Mouse (Mus musculus) hindlimb bud, embryonic 11.5 days (tissue): ENCODE measurements around the gene Lrrc72.
"Not testable (repeated sequence)": the region's sequence is repeated elsewhere in the genome, so short reads cannot be mapped to it uniquely, and the experiment has no call there.

Experiments
- DNase-seq: peaks from one replicate; pipeline ENCODE4 v3.0.0-alpha.2; 2012; ENCODE audit warnings: low read depth, low spot score; ENCODE audit errors: extremely low spot score

The Lrrc72 gene

DNA sequence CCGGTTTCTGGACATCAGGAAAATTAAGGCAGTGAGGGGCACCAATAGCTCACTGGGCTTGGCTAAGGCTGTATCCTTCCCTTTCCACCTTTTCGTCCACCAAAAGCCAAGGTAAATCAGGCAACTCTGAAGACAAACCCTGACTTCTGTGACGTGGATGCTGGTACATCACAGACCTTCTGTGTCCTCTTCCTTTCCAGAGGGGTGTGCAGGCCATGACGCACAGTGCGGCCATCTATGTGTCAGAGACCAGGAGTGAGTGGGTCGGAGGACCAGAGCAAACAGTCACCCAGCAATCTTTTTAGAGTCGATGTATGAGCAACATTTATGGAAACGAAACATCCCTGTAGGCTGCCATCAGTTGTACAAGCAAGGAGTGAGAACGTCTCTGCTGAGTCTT is at the start of gene Lrrc72:
Gene Lrrc72 (minus strand): TSS at position 101 of the 400 bp plus-strand sequence.
- DNase-seq = no peak

DNA sequence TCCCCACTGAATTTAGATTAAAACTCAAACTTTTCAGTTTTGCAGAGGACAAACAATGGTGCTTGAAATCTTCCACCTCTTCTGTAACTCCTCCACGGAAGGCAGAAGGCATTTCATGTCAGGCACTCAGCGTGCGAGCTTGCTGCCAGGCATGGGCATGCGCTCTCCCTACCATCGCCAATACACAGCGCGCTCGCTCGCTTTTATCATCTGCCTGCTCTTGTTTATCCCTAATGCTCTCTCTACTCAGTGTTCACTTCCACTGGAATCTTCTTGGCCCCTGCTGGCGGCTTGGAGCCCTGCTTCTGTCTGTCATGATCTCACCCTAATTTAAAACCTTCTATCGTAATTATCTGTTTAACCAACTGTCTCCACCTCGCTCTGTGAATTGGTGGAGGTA is 49.1 kb upstream of the Lrrc72 start:
- no peak for DNase-seq

DNA sequence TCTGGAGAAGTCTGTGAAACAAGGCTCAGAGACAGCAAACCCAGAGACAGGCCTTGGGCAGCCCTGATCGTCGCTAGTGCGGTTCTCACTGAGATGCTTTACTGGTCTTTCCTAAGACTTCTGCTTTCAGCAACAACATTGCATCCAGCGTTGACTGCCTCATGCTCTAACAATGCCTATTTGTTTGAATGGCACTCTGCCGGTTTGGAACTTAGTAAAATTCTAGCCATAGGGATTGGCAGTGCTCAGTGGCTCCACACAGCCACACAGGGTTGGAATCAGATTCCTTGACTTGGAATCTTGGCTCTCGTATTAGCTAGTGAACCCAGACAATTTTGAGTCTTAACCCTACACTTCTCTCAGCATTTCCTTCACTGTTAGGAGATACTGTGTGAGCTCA is 38.1 kb upstream of the Lrrc72 start:
- no peak for DNase-seq

DNA sequence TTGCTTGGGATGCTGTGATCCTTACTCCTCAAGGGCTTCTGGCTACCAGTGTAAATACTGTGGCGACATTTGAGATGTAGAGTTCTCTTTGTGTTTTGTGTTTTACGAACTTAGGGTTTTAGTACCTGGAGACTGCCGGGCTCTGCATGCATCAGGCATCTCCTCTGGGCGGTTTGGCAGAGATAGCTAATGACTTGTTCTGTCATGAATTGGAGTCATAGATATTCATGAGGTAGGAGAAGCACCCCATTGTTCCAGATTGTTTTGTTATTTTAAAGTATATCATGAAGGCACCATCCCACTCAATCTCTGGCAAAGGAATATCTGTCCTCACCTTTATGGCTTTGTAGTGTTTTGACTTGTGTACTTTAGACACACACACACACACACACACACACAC is 37.3 kb upstream of the Lrrc72 start:
- DNase-seq = no peak

DNA sequence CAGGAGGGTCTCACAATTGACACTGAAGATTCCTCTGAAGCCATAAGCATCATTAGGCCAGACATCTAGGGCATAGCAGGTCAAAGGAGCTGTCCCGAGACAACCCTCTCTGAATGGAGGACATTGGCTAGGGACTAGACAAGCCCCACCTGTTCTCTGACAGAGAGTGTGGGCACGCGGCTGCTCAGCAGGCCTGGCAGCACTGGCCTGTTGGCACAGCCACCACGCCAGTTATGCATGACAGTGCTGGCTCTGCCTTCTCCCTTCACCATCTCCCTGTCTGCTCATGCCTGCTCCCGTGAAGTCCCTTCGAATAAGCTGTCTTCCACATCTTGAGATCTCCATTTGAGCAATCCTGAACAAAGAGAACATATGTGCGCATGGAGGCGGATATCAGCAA is 36.4 kb upstream of the Lrrc72 start:
- no peak for DNase-seq

DNA sequence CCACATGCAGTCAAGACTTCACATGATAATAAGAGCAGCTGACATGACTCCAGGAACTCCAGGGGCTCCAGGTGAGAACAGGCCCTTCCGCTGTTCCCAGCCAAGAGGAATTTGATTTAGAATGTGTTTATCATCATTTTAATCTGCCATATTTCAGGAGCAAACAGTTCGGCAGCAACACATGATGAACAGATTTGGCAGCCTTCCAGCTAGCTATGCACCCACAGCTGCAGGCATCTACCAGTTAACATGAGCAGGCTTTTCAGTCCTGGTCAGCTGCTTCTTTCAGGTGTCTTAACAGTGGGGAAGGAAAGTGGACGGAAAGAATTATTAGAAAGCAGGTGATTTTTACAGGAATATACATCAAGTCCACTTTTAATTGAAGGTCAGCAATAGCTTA is 21.6 kb upstream of the Lrrc72 start:
- no peak for DNase-seq

DNA sequence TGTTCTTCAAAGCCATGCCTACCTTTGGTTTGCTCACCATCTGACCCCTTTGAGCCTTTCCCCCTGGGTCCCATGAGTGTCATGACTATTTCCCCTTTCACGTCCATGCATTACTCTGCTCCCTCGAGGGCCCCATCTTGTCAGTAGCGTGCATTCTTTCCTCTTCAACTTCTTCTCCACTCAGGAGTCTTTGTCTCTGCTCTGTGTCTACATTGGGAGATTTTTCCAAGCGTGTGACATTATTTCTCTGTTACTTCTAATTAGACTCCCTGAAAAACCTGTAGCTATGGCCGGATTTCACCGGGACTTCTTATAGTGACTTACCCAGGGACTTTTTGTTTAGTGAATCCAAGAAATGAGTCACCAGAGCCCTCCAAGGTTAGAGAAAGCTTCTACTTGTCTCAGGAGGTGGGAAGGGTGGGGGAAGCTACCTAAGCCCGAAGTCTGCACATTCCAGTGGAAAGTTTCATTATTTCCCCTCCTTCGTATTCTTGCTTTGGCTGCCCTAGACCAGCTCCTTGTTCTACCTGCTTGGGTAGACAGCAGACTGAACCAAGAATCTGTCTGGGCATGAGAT is 14.6 kb upstream of the Lrrc72 start:
- DNase-seq = no peak

DNA sequence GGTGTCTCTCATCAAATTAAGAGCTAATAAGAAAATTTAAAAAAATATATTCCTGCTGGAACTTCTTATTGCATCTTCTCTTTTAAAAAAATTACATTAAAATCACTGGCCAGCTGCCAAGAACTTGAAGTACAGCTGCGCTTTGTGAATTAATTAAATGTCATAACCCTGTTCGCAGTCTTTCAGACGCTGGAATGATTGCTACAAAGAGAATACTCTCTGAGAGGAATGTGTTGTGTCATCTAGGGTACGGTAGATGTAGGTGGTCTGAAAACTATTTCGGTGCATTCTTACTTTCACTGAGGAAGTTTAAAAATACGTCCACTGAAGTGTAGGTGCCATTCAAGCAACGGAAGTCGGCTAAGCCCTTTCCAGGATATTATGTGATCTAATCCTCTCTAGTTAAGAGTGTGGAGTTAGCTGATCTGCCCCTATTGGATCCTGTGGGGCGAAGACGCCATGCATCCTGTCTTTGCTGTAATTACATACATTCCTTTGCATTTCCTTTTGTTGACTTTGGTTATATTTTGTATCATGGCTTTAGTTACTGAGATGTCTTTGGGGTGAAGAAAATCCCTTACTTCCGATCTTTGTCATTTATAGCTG is 9.0 kb upstream of the Lrrc72 start:
- DNase-seq = no peak

DNA sequence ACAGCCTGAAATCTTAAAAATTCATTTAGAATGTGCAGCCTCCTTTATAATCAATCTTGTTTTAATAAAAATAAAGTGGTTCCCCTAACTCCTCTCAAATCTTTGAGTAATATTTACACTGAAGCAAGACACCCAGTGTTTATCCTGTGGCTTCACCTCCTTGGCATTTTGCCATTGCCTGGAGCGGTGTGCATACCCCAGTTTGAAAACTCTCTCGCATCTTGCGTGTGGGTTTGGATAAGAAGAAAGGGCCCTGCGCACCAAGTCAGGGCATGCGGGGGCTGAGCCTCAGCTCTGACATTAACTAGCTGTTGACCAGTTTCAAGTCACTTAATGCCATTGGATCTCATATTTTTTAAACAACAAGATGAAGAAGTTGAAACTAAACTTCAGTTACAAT is 2.2 kb upstream of the Lrrc72 start:
- no peak for DNase-seq

DNA sequence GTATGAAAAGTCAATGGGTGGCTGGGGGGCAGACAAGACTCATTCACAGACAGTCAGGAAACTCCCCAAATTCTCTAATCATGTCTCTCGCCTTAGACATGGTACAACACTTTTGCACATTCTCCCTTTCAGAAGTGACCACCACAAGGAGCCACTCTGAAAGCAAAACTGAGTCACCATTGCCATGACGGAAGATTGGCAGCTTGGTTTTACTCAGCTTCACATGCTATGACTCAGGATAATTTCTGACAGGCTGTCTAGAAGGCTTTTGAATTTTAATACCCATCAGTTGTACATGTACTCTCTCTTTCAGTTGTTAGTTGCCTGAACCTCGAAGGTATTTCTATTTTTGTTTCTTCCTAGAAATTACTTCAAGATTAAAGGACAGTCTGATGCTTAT is 12.0 kb downstream of the Lrrc72 start:
- no peak for DNase-seq

DNA sequence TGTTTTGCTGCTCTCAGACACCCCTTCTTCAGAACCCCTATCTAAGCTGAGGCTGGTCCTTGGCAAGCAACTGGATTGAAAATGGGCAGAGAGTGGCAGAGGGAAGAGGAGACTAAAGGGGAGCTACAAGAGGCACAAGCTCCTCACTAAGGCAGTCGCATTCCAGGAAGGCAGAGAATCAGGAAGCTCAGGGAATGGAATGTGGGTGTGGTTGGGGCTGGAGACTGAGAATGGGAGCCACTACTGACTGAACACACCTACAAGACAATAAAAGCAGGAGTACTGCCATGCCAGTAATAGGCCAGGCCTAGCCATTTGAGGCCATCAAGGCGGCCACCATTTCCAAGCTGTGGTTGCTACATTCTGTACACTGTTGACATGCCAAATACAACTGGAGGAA is 21.8 kb downstream of the Lrrc72 start:
- DNase-seq = no peak

DNA sequence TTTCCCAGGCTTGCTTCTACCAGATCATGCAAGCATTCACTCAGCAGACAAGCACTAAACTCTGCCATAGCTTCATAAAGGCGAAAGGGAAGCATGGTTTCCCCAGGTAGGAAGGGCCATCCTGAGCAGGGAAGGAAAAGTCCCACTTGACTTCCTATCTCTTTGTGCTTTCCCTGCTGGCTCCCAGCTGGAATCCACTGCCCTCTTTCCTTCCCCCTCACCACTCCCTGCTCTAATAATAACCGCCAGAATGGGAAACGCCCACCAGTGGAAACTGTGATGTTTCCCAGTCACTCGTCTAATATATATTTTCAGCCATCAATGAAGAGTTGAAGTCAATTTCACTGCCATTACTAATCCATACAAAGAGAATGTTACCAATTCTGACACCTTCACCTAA is 28.8 kb downstream of the Lrrc72 start:
- DNase-seq = no peak

DNA sequence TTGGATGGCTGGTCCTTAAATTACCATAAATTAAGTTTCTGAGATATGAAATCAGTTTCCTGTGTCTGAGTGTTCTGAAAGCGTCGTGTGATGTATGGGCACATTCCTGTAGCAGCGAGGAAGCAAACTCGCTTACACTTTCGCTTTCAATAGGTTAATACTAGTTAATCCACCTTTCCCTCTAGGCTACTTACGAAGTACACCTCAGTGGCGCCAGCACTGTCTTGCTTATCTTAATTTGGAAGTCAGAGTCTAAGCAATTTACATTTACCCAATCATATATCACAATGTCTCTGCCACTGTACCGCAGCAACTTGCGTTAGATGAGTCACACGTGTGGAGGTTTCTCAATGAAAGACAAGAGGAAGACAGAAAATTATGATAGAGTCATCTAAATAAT is 36.3 kb downstream of the Lrrc72 start:
- no peak for DNase-seq

DNA sequence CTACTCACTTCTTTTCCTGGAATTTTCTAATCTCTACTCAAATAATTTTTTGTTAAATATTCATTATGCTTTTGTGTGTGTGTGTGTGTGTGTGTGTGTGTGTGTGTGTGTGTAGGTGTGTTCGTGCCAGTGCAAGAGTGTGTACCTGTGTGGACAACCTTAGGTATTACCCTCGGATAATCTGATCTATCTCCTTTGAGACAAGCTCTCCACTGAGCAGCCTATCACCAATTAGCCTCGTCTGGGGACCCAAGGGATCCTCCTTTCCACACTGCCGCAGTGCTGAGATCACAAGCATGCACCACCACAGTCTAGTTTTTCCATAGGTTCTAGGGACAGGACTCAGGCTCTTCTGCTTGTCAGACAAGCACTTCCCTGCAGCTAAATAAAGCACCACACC is 37.0 kb downstream of the Lrrc72 start:
- no peak for DNase-seq

DNA sequence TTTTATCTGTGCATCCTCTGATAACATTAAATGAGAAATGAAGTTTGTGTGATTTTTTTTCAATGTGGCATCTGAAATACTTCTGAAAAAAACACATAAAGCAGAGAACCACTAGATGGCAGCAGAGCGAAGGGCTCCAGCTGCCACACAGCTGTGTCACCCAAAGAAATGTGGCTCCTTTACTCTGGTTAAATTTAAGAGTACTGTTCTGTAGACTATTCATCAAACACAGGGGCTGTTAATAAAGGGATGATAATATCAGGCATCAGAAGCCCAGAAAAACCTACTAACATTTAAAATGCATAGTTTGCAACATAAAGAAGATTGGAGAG is 38.1 kb downstream of the Lrrc72 start:
- DNase-seq = peak; percentile 60

DNA sequence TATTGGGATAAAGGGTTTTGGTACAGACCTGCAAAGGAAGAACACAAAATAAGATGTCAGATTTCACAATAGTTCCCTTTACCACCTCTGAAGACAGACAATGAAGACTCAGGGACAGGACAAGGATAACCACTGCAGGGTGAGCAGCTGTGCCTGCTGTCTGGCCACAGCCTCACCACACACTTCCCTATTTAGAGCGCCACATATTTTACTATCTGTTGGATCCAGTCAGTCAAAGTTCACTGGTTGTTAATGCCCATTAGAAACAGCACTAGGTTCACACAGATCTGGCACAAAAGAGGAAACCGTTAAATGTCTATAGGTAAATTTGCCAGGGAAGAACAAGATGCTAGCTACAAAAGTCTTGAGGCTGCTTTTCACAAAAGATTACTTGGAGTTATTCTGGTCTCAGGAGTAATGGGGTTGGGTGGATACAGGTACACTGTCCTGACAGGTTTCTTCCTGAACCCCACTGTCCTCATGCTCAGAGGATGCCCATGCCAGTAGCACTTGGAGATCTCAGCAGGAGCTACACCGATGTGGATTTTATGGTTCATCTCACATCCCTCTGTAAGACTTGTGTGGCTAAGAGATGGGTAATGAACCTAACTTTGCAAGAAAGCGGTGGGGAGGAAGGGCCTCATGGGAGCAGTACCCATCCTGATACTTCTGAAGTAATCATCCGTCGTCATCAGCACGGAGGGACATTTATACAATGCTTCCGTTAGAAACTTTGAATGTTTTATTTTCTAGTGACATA is 38.6 kb downstream of the Lrrc72 start:
- no peak for DNase-seq

DNA sequence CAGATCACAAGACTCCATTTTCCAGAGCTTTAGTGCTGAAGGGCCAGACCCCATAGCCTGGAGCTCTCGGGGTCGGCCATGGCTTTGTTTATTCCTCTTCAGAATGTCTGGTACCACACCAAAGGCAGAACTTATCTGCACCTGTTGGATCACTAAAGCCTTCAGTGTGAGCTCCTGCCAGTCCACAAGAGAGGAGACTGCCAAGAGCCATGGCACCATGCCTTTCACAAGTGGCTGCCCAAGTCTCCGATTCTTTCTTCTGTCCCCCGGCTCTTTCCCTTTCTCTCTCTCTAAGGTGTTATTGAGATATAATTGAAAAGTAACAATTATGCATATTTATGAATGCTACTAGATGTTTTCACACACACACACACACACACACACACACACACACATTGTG is 43.1 kb downstream of the Lrrc72 start:
- no peak for DNase-seq

DNA sequence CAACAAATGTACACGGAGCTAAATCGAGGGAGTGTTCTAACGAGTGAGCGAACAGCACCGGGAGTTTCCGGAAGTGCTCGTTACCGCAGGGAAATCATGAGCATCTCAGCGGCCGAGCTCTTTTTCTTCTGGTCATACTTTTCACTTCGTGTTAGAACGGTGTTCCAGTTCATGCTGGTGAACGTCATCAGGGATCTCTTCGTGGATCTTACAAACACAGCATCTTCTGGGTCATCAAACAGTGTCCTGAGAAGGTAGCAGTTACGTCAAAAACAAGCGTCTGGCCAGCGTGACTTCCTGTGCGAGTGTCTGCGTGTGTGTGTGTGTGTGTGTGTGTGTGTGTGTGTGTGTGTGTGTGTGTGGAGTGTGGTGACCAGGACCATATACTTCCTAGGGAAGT is 44.7 kb downstream of the Lrrc72 start:
- DNase-seq = no peak

DNA sequence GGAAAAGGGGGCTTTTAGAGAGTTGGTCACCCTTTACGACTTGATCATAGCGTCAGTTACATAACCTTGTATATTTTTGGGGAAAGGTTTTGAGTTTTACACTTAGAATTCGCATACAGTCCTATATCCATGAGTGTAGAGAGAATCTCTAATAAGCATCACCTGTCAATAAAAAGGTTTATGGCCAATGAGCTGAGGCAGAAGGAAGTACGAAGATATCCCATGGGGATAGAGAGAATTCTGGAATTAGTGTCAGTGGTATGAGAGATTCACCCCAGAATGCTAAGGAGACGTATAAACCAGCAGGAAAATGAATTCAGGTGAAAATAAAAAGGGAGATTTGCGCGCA is 45.4 kb downstream of the Lrrc72 start:
- no peak for DNase-seq

DNA sequence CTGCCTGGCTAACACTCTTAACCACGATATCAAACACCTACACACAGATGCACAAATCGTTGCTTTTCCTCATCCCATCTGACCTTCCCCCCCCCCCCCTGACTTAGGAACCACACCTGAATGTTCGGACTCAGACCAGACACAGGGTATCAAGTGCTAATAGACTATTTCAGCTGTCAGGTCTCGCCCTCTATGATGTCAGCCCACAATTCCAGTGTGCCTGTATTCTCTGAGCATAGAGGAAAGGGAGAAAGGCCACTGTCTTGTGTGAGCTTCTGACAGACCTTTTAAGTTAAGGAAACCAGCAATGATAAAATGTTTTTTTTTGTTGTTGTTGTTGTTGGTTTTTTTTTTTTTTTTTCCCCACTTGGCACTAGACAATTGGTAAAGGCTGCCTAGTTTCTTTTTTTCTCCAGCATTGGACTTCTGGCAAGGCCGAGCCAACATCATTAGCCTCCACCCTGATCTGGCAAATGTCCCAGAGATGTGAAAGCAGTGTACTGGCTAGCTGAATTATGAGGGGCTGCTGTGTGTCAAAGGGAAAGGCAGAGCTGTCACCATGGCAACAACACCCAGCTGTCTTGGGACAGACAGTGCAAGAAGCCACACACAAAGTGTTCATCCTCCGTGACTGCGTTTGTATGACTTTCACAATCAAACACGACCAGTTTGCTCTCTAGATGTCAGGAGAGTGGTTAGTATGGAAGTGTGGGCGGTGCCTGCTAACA is 46.0 kb downstream of the Lrrc72 start:
- no peak for DNase-seq

DNA sequence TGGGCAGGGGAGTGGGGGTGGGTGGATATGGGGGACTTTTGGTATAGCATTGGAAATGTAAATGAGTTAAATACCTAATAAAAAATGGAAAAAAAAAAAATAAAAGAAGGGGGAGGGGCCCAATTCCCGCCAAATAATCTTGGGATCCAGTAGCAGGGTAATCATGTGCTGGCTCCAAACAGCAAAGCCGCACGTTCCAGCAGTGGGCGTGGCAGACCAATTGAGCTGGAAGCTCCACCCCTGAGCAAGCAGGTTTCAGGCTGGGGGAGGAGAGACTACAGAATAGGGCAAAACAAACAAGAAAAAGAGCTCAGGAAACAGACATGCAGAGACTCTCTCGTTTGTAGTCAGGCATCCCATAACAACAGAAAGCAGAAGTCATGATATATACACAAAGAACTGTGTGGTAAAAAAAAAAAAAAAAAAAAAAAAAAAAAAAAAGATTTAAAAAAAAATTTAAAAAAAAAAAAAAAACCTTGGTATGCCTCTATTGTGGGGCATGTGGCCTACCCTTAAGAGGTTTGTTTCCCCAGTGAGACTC is 47.5 kb downstream of the Lrrc72 start:
- DNase-seq = not testable (repeated sequence)

DNA sequence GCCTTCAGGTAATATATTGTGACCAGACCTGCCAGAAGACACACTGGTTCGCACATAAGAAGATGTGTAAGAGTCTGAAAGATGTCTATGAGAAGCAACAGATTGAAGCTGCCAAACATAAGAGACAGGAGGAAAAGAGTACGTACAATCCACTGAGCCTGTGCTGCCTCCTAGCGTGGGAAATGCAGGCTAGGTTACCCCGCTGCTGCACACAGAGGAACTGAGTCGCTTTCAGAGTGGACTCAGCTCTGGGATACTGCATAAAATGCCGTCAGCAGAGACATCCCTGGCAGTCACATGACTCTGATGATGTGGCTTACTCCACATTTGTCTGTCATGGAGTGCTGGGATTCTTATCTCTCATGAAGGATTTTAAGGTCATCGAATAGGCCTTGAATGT is 58.2 kb downstream of the Lrrc72 start:
- DNase-seq = no peak
